Mouse (Mus musculus) limb, embryonic 15.5 days (tissue): ENCODE data around the gene Spats2l. TPM values are rescaled to one million over a fixed set of nuclear protein-coding genes. Genes with fewer than 3 reads are reported as not detected.

ENCODE experiments used
- ATAC-seq: fragments of 200-750 bp; cut with Nextera tagmentation; 2 replicates; pipeline ENCODE4 v1.8.0; 2017; ENCODE audit warnings: low read depth, moderate TSS enrichment; ENCODE audit not compliant: insufficient number of reproducible peaks, low FRiP score, low TSS enrichment
- H3K27ac ChIP-seq: fragments of 300-500 bp; sonication (generic); 2 replicates; pipeline ENCODE4 v1.5.1; 2015; ENCODE audit warnings: moderate library complexity, mild to moderate bottlenecking, inconsistent platforms
- H3K27me3 ChIP-seq: fragments of 300-500 bp; sonication (generic); 2 replicates; pipeline ENCODE4 v1.6.1; 2015; ENCODE audit warnings: inconsistent platforms
- H3K36me3 ChIP-seq: fragments of 300-500 bp; sonication (generic); 2 replicates; pipeline ENCODE4 v1.6.1; 2015; ENCODE audit warnings: inconsistent platforms
- H3K4me1 ChIP-seq: fragments of 300-500 bp; sonication (generic); 2 replicates; pipeline ENCODE4 v1.6.1; 2015; ENCODE audit warnings: inconsistent platforms
- H3K4me2 ChIP-seq: fragments of 300-500 bp; sonication (generic); 2 replicates; pipeline ENCODE4 v1.6.1; 2015; ENCODE audit warnings: mild to moderate bottlenecking, inconsistent platforms
- H3K4me3 ChIP-seq: fragments of 300-500 bp; sonication (generic); 2 replicates; pipeline ENCODE4 v1.5.1; 2015; ENCODE audit warnings: mild to moderate bottlenecking, inconsistent platforms
- H3K9ac ChIP-seq: fragments of 300-500 bp; sonication (generic); 2 replicates; pipeline ENCODE4 v1.6.1; 2015; ENCODE audit warnings: inconsistent platforms
- H3K9me3 ChIP-seq: fragments of 300-500 bp; sonication (generic); 2 replicates; pipeline ENCODE4 v1.6.1; 2016; ENCODE audit warnings: inconsistent platforms
- WGBS: fragments of 180-500 bp; shearing (Covaris S2); methylation state at CpG from one replicate; pipeline ENCODE4 v1.1.7; 2015; 5-methylcytosine and 5-hydroxymethylcytosine counted together
- polyA plus RNA-seq: library from polyadenylated mRNA; unstranded; fragments of >200 nt; fragmentation: Nextera tagmentation; extraction: Ambion mirVana; gene quantifications from 2 replicates; pipeline ENCODE4 v1.2.1, GENCODE M21; 2015

Gene Spats2l
- 178 and 197 TPM in 2 replicates for polyA plus RNA-seq

DNA sequence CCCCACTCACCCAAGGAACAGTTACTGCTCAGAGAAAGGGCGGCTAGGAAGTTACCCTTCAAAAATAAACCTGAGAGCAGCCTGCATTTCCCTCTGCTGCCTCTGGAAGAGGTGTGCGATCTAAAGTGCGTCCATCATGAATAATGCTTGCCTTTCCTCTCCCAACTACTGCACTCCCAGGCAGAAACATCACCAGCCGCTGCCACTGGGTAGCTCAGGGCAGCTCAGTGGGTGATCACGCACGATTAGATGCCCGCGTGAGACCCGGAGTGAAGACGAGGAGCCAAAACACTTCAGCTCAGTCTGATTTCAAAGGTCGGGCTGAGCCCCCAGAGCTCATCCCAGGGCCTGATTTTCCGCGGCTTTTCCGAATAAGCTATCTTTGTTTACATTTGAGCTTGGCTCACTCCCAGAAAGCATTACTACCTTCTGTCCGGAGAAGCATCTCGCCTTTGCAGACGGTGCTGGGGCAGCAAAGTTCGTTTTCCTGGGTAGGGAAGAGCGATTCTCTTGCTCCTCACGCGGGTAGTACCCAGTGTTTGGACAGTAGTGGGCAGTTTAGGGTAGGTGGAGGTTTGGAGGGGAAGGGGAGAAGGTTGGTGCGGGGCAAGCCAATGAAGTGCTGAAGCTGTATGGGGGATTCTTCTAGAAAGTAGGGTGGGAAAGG, at the start of gene Spats2l:
Gene Spats2l (plus strand): TSS at position 162 of the 667 bp plus-strand sequence.
- Histone ChIP-seq H3K4me1 (peaks cover 14% of the 10 kb centered on the region), H3K9ac (peak within 1 kb of the TSS; percentile 98), H3K36me3 (no peaks in the 10 kb centered on the region), H3K27me3 (no peaks in the 10 kb centered on the region), H3K9me3 (no peaks in the 10 kb centered on the region), H3K4me3 (peak within 1 kb of the TSS; percentile 87), H3K27ac (peak within 1 kb of the TSS; percentile 99), H3K4me2 (peak within 1 kb of the TSS; percentile 76)
- no peak; the same call in none of the 2 replicates for ATAC-seq
- WGBS, result under 1% methylated on average over 22 of the region's 22 CpGs

DNA sequence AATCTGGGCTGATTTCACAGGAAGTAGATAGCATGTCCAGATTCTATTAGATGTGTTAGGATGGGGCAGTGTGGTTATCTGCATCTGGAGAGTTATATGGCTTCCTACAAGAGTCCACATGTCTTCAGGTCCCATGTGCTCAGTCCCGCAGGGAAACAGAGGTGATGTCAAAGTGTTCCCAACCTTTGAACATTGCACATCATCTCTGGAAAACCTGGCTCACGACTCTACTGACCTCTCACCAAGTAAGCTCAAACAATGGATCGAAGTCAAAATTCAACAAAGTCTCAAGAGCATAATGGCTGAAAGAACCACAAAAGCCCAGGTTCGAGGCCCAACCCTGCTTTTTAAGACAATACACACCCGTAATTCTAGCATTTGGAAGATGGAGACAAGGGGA, 48.7 kb upstream of the Spats2l start:
- ATAC-seq, result no peak
- Histone ChIP-seq H3K4me2 (no peak overlapping the region), H3K9me3 (no peaks in the 10 kb centered on the region), H3K36me3 (no peaks in the 10 kb centered on the region), H3K27me3 (no peaks in the 10 kb centered on the region), H3K4me1 (no peaks in the 10 kb centered on the region), H3K27ac (no peak overlapping the region), H3K4me3 (no peak overlapping the region), H3K9ac (no peak overlapping the region)
- 92% methylated on average over 5 of the region's 5 CpGs for WGBS

DNA sequence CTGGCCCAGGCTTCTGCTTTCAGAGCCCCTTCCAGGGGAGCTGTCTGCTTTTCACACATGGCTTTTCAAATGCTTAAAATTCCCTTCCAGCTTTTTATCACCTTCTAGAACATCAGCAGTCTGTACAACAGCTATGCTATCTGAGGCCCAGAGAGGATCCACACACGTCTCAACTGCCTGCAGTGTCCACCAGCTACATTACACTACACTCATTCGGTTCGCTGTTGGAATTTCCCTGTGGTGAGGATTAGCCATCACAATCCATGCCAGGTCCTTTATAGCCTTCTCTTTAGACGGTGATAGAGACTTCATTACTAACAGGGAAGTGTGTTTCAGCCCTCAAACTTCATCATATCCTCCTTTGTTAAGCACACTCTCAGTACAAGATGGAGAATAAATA, 38.1 kb upstream of the Spats2l start:
- no peak overlapping the region for H3K4me2 ChIP-seq
- H3K4me3 ChIP-seq, result no peak overlapping the region
- peaks cover 3% of the 10 kb centered on the region; the same call in 1 of the 2 replicates for H3K4me1 ChIP-seq
- no peak overlapping the region for H3K9ac ChIP-seq
- H3K27ac ChIP-seq, result no peak overlapping the region
- no peaks in the 10 kb centered on the region for H3K36me3 ChIP-seq
- WGBS, result 28% methylated on average over 4 of the region's 4 CpGs
- H3K9me3 ChIP-seq, result no peaks in the 10 kb centered on the region
- no peaks in the 10 kb centered on the region for H3K27me3 ChIP-seq
- no peak for ATAC-seq

DNA sequence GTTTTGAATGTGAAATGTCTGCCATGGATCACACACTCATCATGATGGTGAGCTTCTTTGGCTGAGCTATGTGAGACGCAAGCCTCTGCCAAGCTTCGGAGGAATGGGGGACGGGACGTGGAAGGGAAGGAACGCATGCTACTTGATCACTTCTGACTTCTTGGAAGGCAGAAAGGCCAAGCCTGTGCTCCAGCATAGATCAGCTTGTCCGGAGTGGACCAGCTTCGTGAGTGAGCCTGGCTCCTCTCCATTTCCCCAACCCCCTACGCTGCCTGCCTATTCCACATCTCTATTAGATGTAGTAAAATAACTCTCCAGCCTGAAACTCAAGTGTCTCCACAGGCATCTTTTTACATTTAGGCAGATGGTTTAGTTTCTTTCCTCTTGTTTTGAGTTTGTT, 32.2 kb upstream of the Spats2l start:
- no peak overlapping the region for H3K4me2 ChIP-seq
- H3K4me3 ChIP-seq, result no peak overlapping the region
- H3K9me3 ChIP-seq, result no peaks in the 10 kb centered on the region
- WGBS, result 67% methylated on average over 8 of the region's 8 CpGs
- no peaks in the 10 kb centered on the region for H3K36me3 ChIP-seq
- no peaks in the 10 kb centered on the region for H3K27me3 ChIP-seq
- no peak overlapping the region for H3K9ac ChIP-seq
- H3K27ac ChIP-seq, result no peak overlapping the region
- peaks cover 6% of the 10 kb centered on the region; the same call in 1 of the 2 replicates for H3K4me1 ChIP-seq
- ATAC-seq, result no peak

DNA sequence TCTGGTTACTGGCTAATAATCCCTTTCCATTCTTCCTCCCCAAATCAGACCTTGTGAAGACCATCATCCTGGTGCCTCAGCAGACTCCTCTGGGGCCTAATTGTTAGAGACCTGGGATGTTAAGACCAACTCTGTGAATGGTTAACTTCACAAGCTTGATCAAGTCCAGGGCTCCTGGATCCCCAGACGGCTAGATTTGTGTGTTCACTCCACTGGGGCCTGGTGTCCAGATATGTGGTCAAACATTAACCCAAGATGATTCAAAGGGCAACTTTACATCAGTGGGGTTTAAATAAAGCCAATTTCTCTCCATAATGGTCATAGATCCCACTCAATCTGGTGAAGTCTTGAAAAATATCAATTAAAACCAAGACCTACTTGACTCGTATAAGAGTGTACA, 31.7 kb upstream of the Spats2l start:
- H3K9ac ChIP-seq, result no peak overlapping the region
- ATAC-seq, result no peak
- H3K4me3 ChIP-seq, result no peak overlapping the region
- H3K27ac ChIP-seq, result no peak overlapping the region
- no peaks in the 10 kb centered on the region for H3K27me3 ChIP-seq
- no peaks in the 10 kb centered on the region for H3K36me3 ChIP-seq
- 80% methylated on average over 2 of the region's 2 CpGs for WGBS
- no peak overlapping the region for H3K4me2 ChIP-seq
- no peaks in the 10 kb centered on the region for H3K9me3 ChIP-seq
- peaks cover 6% of the 10 kb centered on the region; the same call in 1 of the 2 replicates for H3K4me1 ChIP-seq

DNA sequence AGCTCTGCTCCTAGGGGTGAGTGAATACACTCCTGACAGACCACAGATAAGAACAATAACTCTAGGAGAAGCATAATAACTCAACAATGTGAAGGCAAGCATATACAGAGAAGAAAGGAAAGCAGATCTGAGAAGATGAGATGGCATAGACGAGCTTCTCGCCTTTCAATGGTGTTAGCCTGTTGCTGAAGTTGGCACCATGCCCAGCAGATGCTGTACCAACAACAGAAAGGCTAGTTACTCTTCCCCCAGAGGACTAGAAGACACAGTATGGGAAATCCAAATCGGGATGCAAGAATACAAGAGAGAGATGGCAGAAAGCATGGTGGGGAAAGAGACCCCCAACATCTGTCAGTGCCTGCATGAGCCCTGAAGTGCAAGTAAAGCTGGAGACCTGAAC, 22.2 kb upstream of the Spats2l start:
- no peak for ATAC-seq
- H3K4me1 ChIP-seq, result no peaks in the 10 kb centered on the region
- no peak overlapping the region for H3K4me3 ChIP-seq
- H3K4me2 ChIP-seq, result no peak overlapping the region
- no peak overlapping the region for H3K27ac ChIP-seq
- no peaks in the 10 kb centered on the region for H3K36me3 ChIP-seq
- H3K27me3 ChIP-seq, result no peaks in the 10 kb centered on the region
- 53% methylated on average over 3 of the region's 3 CpGs for WGBS
- no peaks in the 10 kb centered on the region for H3K9me3 ChIP-seq
- H3K9ac ChIP-seq, result no peak overlapping the region

DNA sequence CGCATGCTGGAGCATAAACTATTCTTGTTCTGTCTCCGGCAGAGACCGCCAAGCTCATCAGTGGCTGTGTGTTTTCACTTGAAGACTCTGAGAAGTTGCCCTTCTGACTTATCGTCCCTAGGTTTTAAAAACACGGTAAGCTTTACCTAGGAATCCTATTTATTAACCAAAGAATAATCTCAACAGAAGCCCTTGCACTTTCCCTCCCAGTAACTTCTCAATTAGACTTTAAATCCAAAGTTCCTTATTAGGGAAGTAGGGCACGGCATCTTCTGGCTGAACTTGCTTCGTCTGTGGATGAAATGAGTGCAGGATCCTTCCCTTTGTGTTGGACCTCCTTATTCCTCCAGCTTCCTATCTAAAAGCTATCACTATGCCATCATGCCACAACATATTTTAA, 7.6 kb upstream of the Spats2l start:
- Histone ChIP-seq H3K9me3 (no peaks in the 10 kb centered on the region), H3K36me3 (no peaks in the 10 kb centered on the region), H3K4me1 (no peaks in the 10 kb centered on the region), H3K27ac (no peak overlapping the region), H3K27me3 (no peaks in the 10 kb centered on the region), H3K4me2 (no peak overlapping the region), H3K4me3 (no peak overlapping the region), H3K9ac (no peak overlapping the region)
- 88% methylated on average over 7 of the region's 7 CpGs for WGBS
- no peak for ATAC-seq

DNA sequence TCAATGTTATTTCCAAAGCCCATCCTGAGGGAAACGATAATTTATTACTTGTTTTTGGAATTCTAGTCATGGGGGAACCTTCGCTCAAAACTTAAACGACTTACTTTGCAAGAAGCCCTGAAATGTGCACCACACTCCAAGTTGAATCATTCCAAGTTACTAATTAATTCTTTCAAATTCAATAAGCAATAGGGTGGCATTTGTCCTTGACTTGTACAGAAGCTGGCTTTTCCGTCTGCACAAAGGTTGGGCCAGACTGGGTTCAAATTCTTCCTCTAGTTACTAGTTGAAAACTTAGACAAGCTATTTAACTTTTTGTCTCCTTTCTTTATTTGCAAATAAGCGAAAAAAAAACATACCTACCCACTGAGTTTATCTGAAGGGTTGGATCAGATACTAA, 636 bp upstream of the Spats2l start:
- H3K4me2 ChIP-seq, result no peak overlapping the region
- H3K9ac ChIP-seq, result no peak overlapping the region
- H3K36me3 ChIP-seq, result no peaks in the 10 kb centered on the region
- H3K4me1 ChIP-seq, result peaks cover 6% of the 10 kb centered on the region; the same call in 1 of the 2 replicates
- H3K4me3 ChIP-seq, result 0 out of 2 replicates have a peak overlapping the region, but pooled peaks have one; percentile 87
- no peaks in the 10 kb centered on the region for H3K27me3 ChIP-seq
- ATAC-seq, result no peak
- H3K9me3 ChIP-seq, result no peaks in the 10 kb centered on the region
- WGBS, result 77% methylated on average over 5 of the region's 5 CpGs
- no peak overlapping the region for H3K27ac ChIP-seq

DNA sequence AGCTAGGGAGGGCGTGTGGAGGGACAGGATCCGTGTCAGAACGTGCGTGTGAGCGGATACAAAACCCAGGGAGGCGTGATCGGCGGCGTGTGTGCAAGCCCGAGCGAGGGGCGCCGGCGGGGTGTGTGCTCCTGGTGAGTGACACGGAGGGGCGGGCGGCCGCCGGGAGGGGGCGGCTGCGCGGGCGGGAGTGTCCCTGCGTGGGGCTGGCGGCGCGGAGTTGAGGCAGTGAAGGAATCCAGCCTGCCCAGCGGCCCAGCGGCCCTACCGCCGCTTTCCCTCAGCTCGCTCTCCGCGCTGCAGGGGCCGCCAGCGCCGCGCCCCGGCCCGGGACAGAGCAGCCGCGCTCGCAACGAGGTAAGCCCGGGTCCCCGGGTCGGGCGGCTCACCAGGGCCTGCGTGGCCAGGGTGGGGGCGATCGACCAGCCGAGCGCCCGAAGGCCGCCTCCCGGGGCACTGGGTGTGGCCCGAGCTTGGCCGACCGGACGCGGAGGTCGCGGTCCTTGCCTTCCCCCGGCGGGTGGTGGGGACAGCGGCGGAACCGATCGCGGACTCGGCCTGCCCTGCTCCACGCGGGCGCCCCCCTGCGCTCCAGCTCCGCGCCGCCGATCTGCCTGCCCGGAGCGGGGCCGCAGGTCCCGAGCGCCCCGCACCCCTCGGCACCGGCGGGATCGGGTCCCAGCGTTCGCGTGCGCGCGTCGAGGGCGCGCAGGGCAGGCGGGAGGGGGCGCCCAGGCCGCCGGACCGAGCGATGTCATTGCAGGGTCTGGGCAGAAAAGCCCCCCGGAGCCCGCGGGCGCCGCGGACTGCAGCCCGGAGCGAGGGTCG, 920 bp downstream of the Spats2l start:
- Histone ChIP-seq H3K4me3 (peak overlapping the region; percentile 87), H3K36me3 (no peaks in the 10 kb centered on the region), H3K9ac (peak overlapping the region; percentile 98), H3K27ac (peak overlapping the region; percentile 99), H3K27me3 (no peaks in the 10 kb centered on the region), H3K4me1 (peaks cover 21% of the 10 kb centered on the region), H3K4me2 (peak overlapping the region; percentile 76), H3K9me3 (no peaks in the 10 kb centered on the region)
- ATAC-seq, result peak; percentile 89
- under 1% methylated on average over 98 of the region's 113 CpGs for WGBS

DNA sequence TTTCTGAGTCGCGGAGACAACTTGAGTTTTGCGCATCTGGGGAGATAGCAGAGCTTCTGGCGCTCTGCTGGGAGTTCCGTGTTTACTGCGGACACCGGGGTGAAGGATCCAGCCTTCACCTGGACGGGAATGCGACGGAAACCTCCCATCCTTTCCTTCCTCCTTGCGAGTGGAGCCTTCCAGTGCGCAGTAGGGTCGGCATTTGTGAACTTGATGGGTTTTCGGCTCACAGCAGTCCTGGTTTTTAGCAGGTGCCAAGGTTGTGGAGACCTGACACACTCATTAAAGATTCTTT, 1.5 kb downstream of the Spats2l start:
- Histone ChIP-seq H3K9me3 (no peaks in the 10 kb centered on the region), H3K27ac (peak overlapping the region; percentile 99), H3K36me3 (no peaks in the 10 kb centered on the region), H3K4me3 (peak overlapping the region; percentile 87), H3K4me2 (peak overlapping the region; percentile 76), H3K4me1 (peaks cover 22% of the 10 kb centered on the region), H3K9ac (peak overlapping the region; percentile 98), H3K27me3 (no peaks in the 10 kb centered on the region)
- WGBS, result 0% methylated on average over 14 of the region's 14 CpGs
- no peak for ATAC-seq

DNA sequence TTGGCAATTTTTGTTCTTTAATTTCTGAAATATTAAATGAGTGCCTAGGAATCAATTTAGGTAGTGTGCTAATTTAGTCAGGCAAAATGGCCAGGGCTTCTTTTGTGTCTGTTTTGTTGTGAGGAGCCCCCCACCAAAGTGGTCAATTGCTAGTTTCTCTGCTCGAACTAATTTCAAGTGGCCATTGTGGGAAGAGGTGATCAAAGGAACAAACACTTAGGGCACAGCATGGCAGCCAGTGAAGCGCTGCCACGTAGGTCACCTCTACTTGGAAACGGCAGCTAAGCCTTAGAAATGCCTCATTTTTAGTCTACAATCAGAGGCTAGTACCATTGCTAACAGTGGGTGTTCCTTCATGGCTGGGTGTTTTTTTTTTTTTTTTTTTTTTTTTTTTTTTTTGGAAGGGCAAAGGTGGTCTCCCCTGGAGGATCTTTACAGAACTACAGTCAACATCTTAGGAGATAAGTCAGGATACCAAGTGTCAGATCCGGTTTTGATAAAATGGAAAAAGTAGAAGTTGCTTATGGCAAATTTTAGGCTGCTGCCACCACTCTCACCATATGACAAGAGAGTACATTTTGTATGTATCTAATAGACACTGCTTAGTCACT, 2.8 kb downstream of the Spats2l start:
- Histone ChIP-seq H3K9me3 (no peaks in the 10 kb centered on the region), H3K27ac (no peak overlapping the region), H3K4me3 (peak overlapping the region; percentile 19), H3K27me3 (no peaks in the 10 kb centered on the region), H3K36me3 (no peaks in the 10 kb centered on the region), H3K4me2 (peak overlapping the region; percentile 29), H3K4me1 (peaks cover 22% of the 10 kb centered on the region), H3K9ac (no peak overlapping the region)
- ATAC-seq, result no peak
- WGBS, result 51% methylated on average over 5 of the region's 5 CpGs

DNA sequence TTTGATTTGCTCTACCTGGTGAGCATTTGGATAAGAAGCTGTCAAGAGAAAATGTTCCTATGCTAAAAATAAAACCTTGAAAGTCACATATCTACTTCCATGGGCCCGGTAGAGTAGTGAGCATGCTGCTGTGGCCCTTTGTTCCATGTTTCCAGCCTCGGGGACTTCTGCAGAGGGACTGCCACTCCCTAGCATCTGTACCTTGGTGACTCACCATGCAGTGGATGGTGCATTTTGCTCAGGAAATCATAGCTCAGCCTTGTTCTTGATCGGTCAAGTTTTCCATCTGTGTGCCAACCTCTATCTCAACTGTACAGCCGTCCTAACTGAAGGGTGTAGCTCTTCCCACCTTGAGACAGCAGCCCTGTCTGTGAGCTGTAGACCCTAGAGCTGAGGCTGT, 10.3 kb downstream of the Spats2l start:
- WGBS, result 80% methylated on average over 4 of the region's 4 CpGs
- H3K9ac ChIP-seq, result no peak overlapping the region
- ATAC-seq, result no peak

More for the DNA sequence above, 10.3 kb downstream of the Spats2l start:
- peaks cover 16% of the 10 kb centered on the region for H3K4me1 ChIP-seq
- H3K27me3 ChIP-seq, result no peaks in the 10 kb centered on the region
- no peaks in the 10 kb centered on the region for H3K9me3 ChIP-seq
- H3K27ac ChIP-seq, result no peak overlapping the region
- peaks cover 7% of the 10 kb centered on the region for H3K36me3 ChIP-seq
- H3K4me2 ChIP-seq, result no peak overlapping the region
- H3K4me3 ChIP-seq, result no peak overlapping the region
